Comparison of ENCODE assay signal across 19 mouse cellular contexts in the genomic region with DNA sequence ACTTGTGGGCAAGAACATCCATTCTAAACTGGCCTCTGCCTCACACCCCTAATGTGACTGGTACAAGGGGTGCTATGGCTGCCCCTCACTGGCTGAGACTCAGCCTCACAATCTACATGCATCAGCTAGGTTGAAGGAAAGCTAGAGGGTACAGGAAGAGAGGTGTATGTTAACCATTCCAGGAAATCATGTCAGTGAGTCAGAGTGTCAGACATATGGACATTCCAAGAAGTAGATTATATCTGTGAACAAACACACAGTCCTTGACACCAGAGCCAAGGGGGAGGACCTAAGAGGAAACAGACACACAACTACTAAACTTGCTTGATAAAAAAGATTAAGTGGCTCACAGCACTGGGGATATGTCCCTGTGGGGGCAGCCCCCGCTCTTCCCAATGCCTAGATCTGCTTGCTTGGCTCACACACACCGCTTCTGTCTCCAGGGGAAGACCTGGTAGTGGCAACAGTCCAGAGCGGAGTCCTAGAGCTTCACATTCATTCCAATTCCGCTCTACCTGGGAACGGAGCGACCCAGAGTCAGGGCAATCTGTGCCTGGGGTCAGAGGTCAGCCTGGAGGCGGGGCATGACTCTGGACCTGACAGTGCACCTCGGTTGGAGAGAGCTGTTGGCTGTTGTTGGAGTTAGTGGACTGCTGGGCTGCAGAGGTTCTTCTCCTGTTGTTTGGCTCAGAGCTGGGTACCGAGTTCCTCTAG. TPM values are rescaled to one million over a fixed set of nuclear protein-coding genes. Genes with fewer than 3 reads are reported as not detected.
DNase-seq lines count a peak whose midpoint lies in the region; ATAC-seq and TF ChIP-seq lines count a peak whose summit lies in the region.
"Had no signal": no experiment of that assay in that cellular context is flagged by ENCODE, and none has a peak within 500 bp of the region (broad histone marks: within the 10 kb centered on the region; RNA-seq: fewer than 3 reads in every experiment).

No protein-coding gene starts in this region.

- no peaks in the 10 kb centered on the region for H3K27me3 ChIP-seq in kidney, embryonic 14.5 days (ENCODE audit: control insufficient read depth, insufficient read depth, low read length)
- no peaks in the 10 kb centered on the region for H3K27me3 ChIP-seq in G1E (ENCODE audit: insufficient read depth, low read length)
- no peaks in the 10 kb centered on the region for H3K27me3 ChIP-seq in kidney, postnatal 0 days (ENCODE audit: insufficient read depth, low read length)
- no peaks in the 10 kb centered on the region for H3K27me3 ChIP-seq in liver, postnatal 0 days (ENCODE audit: insufficient read depth, low read length)
- H3K27me3 ChIP-seq: embryonic facial prominence, embryonic 15.5 days; forebrain, embryonic 15.5 days; lung, embryonic 15.5 days; midbrain, embryonic 15.5 days had no signal

- peak; percentile 42 for DNase-seq in kidney, adult 18-20 months
- peak; percentile 66 for DNase-seq in G1E (ENCODE audit: low spot score)
- no peak for DNase-seq in kidney, postnatal 0 days (ENCODE audit: low spot score)
- peak; percentile 49 for DNase-seq in liver, postnatal 0 days
- no peak for DNase-seq in spleen, postnatal 36 days (ENCODE audit: low spot score in 2 of 2)
- no peak for DNase-seq in heart, postnatal 4 days
- DNase-seq in left cerebral cortex, adult 11 months (ENCODE audit: low spot score), result no peak
- DNase-seq: cerebellum, postnatal 10 days; heart, postnatal 36 days; right cerebral cortex, adult 18-20 months; thymus, postnatal 4 days had no signal

- H3K27ac ChIP-seq in kidney, embryonic 14.5 days (ENCODE audit: low read depth, low read length), result no peak overlapping the region
- H3K27ac ChIP-seq in kidney, postnatal 0 days, result 0 out of 2 replicates have a peak overlapping the region, but pooled peaks have one; percentile 19
- H3K27ac ChIP-seq in liver, postnatal 0 days (ENCODE audit: low read depth), result no peak overlapping the region
- H3K27ac ChIP-seq: embryonic facial prominence, embryonic 15.5 days; forebrain, embryonic 15.5 days; lung, embryonic 15.5 days; midbrain, embryonic 15.5 days had no signal

- WGBS in kidney, embryonic 14.5 days, result 68% methylated on average over 9 of the region's 9 CpGs
- WGBS in kidney, postnatal 0 days, result 65% methylated on average over 9 of the region's 9 CpGs
- 61% methylated on average over 9 of the region's 9 CpGs for WGBS in liver, postnatal 0 days (ENCODE audit: insufficient replicate concordance)

- no peak overlapping the region for H3K4me2 ChIP-seq in kidney, embryonic 14.5 days (replicated peaks; ENCODE audit: low read depth, low read length)
- H3K4me2 ChIP-seq in kidney, postnatal 0 days (ENCODE audit: low read length), result no peak overlapping the region
- no peak overlapping the region for H3K4me2 ChIP-seq in liver, postnatal 0 days (ENCODE audit: low read depth, low read length)
- H3K4me2 ChIP-seq: embryonic facial prominence, embryonic 15.5 days; forebrain, embryonic 15.5 days; lung, embryonic 15.5 days; midbrain, embryonic 15.5 days had no signal

- H3K9ac ChIP-seq in kidney, embryonic 14.5 days (ENCODE audit: low read depth, low read length), result no peak overlapping the region
- H3K9ac ChIP-seq in kidney, postnatal 0 days (ENCODE audit: low read depth, low read length), result no peak overlapping the region
- H3K9ac ChIP-seq in liver, postnatal 0 days (replicated peaks), result no peak overlapping the region
- H3K9ac ChIP-seq: embryonic facial prominence, embryonic 15.5 days; forebrain, embryonic 15.5 days; lung, embryonic 15.5 days; midbrain, embryonic 15.5 days had no signal

- H3K4me3 ChIP-seq in kidney, embryonic 14.5 days (ENCODE audit: low read length), result no peak overlapping the region
- H3K4me3 ChIP-seq in G1E (ENCODE audit: low read depth, low read length), result peak overlapping the region; percentile 60; the same call in 1 of the 2 replicates
- no peak overlapping the region for H3K4me3 ChIP-seq in kidney, postnatal 0 days (replicated peaks; ENCODE audit: low read depth, low read length)
- H3K4me3 ChIP-seq in liver, postnatal 0 days (ENCODE audit: low read depth, low read length), result no peak overlapping the region
- H3K4me3 ChIP-seq: embryonic facial prominence, embryonic 15.5 days; forebrain, embryonic 15.5 days; lung, embryonic 15.5 days; midbrain, embryonic 15.5 days had no signal

- no peak for TF ChIP-seq EP300 in liver, postnatal 0 days (IDR thresholded peaks at IDR 0.05; ENCODE audit: low read depth)

- no peak for ATAC-seq in kidney, embryonic 14.5 days (ENCODE audit: low FRiP score, low TSS enrichment)
- ATAC-seq in G1E (ENCODE audit: extremely low read depth, insufficient number of reproducible peaks, low FRiP score, poor library complexity, severe bottlenecking), result peak; percentile 78
- no peak for ATAC-seq in kidney, postnatal 0 days (replicated peaks; ENCODE audit: low FRiP score, low read depth)
- ATAC-seq in liver, postnatal 0 days, result peak; percentile 60
- ATAC-seq: forebrain, embryonic 15.5 days; midbrain, embryonic 15.5 days had no signal

- no peaks in the 10 kb centered on the region for H3K4me1 ChIP-seq in kidney, embryonic 14.5 days (ENCODE audit: control insufficient read depth, insufficient read depth, low read length)
- peaks cover 30% of the 10 kb centered on the region for H3K4me1 ChIP-seq in G1E (ENCODE audit: insufficient read depth, low read depth, low read length)
- H3K4me1 ChIP-seq in kidney, postnatal 0 days (replicated peaks; ENCODE audit: insufficient read depth, low read length), result no peaks in the 10 kb centered on the region
- peaks cover 4% of the 10 kb centered on the region; the same call in 1 of the 2 replicates for H3K4me1 ChIP-seq in liver, postnatal 0 days (ENCODE audit: insufficient read depth)
- H3K4me1 ChIP-seq: forebrain, embryonic 15.5 days; midbrain, embryonic 15.5 days had no signal

- H3K9me3 ChIP-seq in kidney, embryonic 14.5 days (ENCODE audit: control insufficient read depth, low read length), result no peaks in the 10 kb centered on the region
- peaks cover 3% of the 10 kb centered on the region; the same call in 1 of the 2 replicates for H3K9me3 ChIP-seq in G1E (replicated peaks)
- no peaks in the 10 kb centered on the region for H3K9me3 ChIP-seq in kidney, postnatal 0 days (replicated peaks; ENCODE audit: low read length)
- no peaks in the 10 kb centered on the region for H3K9me3 ChIP-seq in liver, postnatal 0 days (ENCODE audit: low read length)
- H3K9me3 ChIP-seq: embryonic facial prominence, embryonic 15.5 days; forebrain, embryonic 15.5 days; lung, embryonic 15.5 days; midbrain, embryonic 15.5 days had no signal

- H3K36me3 ChIP-seq in kidney, embryonic 14.5 days (ENCODE audit: control insufficient read depth, insufficient read depth, low read length), result no peaks in the 10 kb centered on the region
- peaks cover 2% of the 10 kb centered on the region for H3K36me3 ChIP-seq in G1E (replicated peaks)
- no peaks in the 10 kb centered on the region for H3K36me3 ChIP-seq in kidney, postnatal 0 days (ENCODE audit: insufficient read depth, low read length)
- H3K36me3 ChIP-seq in liver, postnatal 0 days (replicated peaks; ENCODE audit: insufficient read depth, low read length), result no peaks in the 10 kb centered on the region
- H3K36me3 ChIP-seq: embryonic facial prominence, embryonic 15.5 days; forebrain, embryonic 15.5 days; lung, embryonic 15.5 days; midbrain, embryonic 15.5 days had no signal

- TF ChIP-seq CTCF in G1E (IDR thresholded peaks at IDR 0.05; ENCODE audit: low read depth, low read length), result no peak
- no peak for TF ChIP-seq CTCF in kidney, postnatal 0 days (IDR thresholded peaks at IDR 0.05; ENCODE audit: low read depth)
- TF ChIP-seq CTCF in liver, postnatal 0 days (IDR thresholded peaks at IDR 0.05; ENCODE audit: low read depth), result no peak

RNA-seq across cellular contexts. Expression of a gene that starts 8.1 kb away (rescaled TPM):
- polyA plus RNA-seq in kidney, embryonic 14.5 days (2014; fragmentation: Nextera tagmentation; extraction: Ambion mirVana), result 730 and 1,037 TPM in 2 replicates
- total RNA-seq in G1E (2014; fragmentation: Nextera tagmentation) (629 and 653 TPM in 2 replicates), G1E (2017) (2,631 and 2,791 TPM in 2 replicates)
- polyA plus RNA-seq in G1E (2012), result 384 and 1,622 TPM in 2 replicates
- polyA plus RNA-seq in kidney, postnatal 0 days (2015; fragmentation: Nextera tagmentation; extraction: Ambion mirVana), result 737 and 848 TPM in 2 replicates
- 382 and 393 TPM in 2 replicates for polyA plus RNA-seq in liver, postnatal 0 days (2015; fragmentation: Nextera tagmentation; extraction: Ambion mirVana)
- 100 to 1,000 TPM; 619 to 692 TPM for total RNA-seq in heart, postnatal 4 days (2021)

RNA-seq across cellular contexts. Expression of a gene that starts 23.4 kb away (rescaled TPM):
- 43.1 and 54.1 TPM in 2 replicates for polyA plus RNA-seq in kidney, embryonic 14.5 days (2014; fragmentation: Nextera tagmentation; extraction: Ambion mirVana)
- 65.1 and 99.6 TPM in 2 replicates for total RNA-seq in G1E (2014; fragmentation: Nextera tagmentation)
- total RNA-seq in G1E (2017), result 25.4 and 25.5 TPM in 2 replicates
- polyA plus RNA-seq in G1E (2012), result 64.8 and 69.2 TPM in 2 replicates
- 48.6 and 62.4 TPM in 2 replicates for polyA plus RNA-seq in kidney, postnatal 0 days (2015; fragmentation: Nextera tagmentation; extraction: Ambion mirVana)
- polyA plus RNA-seq in liver, postnatal 0 days (2015; fragmentation: Nextera tagmentation; extraction: Ambion mirVana), result 2.1 and 2.2 TPM in 2 replicates
- 10 to 100 TPM; 47.8 to 49.6 TPM for total RNA-seq in heart, postnatal 4 days (2021)

RNA-seq across cellular contexts. Expression of a gene that starts 24.2 kb away (rescaled TPM):
- polyA plus RNA-seq in kidney, embryonic 14.5 days (2014; fragmentation: Nextera tagmentation; extraction: Ambion mirVana), result 13.3 and 21.1 TPM in 2 replicates
- total RNA-seq in G1E (2014; fragmentation: Nextera tagmentation) (8.7 and 12.1 TPM in 2 replicates), G1E (2017) (9.7 and 10.9 TPM in 2 replicates)
- 14.5 and 23.6 TPM in 2 replicates for polyA plus RNA-seq in G1E (2012)
- 12.0 and 13.1 TPM in 2 replicates for polyA plus RNA-seq in kidney, postnatal 0 days (2015; fragmentation: Nextera tagmentation; extraction: Ambion mirVana)
- 4.7 and 5.2 TPM in 2 replicates for polyA plus RNA-seq in liver, postnatal 0 days (2015; fragmentation: Nextera tagmentation; extraction: Ambion mirVana)
- 10 to 100 TPM; 15.2 to 15.4 TPM for total RNA-seq in heart, postnatal 4 days (2021)

RNA-seq across cellular contexts. Expression of a gene that starts 40.6 kb away (rescaled TPM):
- polyA plus RNA-seq in kidney, embryonic 14.5 days (2014; fragmentation: Nextera tagmentation; extraction: Ambion mirVana), result 0.37 and 1.1 TPM in 2 replicates
- total RNA-seq in G1E (2014; fragmentation: Nextera tagmentation) (not detected in 2 replicates), G1E (2017) (0.11 TPM in 1 of 2 replicates, not detected in the other)
- polyA plus RNA-seq in G1E (2012), result not detected in 2 replicates
- polyA plus RNA-seq in kidney, postnatal 0 days (2015; fragmentation: Nextera tagmentation; extraction: Ambion mirVana), result 0.29 and 0.33 TPM in 2 replicates
- not detected in 2 replicates for polyA plus RNA-seq in liver, postnatal 0 days (2015; fragmentation: Nextera tagmentation; extraction: Ambion mirVana)
- not detected for total RNA-seq in heart, postnatal 4 days (2021)
- total RNA-seq: gastrocnemius, postnatal 4 days; heart, postnatal 36 days; left cerebral cortex, postnatal 10 days had no signal
- polyA plus RNA-seq: forebrain, embryonic 15.5 days; midbrain, embryonic 15.5 days; neural tube, embryonic 14.5 days had no signal

Comparison
In these comparisons a context has a peak if more than half of its experiments do, and no peak if none do; other contexts are left out.
1. DNase-seq: peak in kidney, adult 18-20 months (single experiment), G1E (single experiment) and liver, postnatal 0 days (single experiment); none in kidney, postnatal 0 days (single experiment), spleen, postnatal 36 days (0 of 2), heart, postnatal 4 days (single experiment) and left cerebral cortex, adult 11 months (single experiment).
2. ATAC-seq: peak in G1E (single experiment) and liver, postnatal 0 days (single experiment); none in kidney, embryonic 14.5 days (single experiment) and kidney, postnatal 0 days (single experiment).
3. RNA of a gene that starts 23.4 kb away (polyA plus RNA-seq): 64.8 to 69.2 TPM in G1E, 43.1 to 54.1 TPM in kidney, embryonic 14.5 days and 48.6 to 62.4 TPM in kidney, postnatal 0 days; 2.1 to 2.2 TPM in liver, postnatal 0 days; every median in the first group is over 10 times any median in the second.